In genomic region chr14:60634877-60635771, GRCm38 (mm10) we compare ENCODE assay signal across 8 mouse cellular contexts. TPM values are rescaled to one million over a fixed set of nuclear protein-coding genes. Genes with fewer than 3 reads are reported as not detected.
A peak's percentile ranks its signal among the peaks of the same experiment; 100 is the strongest.
DNase-seq lines count a peak whose midpoint lies in the region; ATAC-seq and TF ChIP-seq lines count a peak whose summit lies in the region.

No protein-coding gene starts in this region.

- TF ChIP-seq CTCF in thymus, adult 2 months (IDR thresholded peaks at IDR 0.05; ENCODE audit: borderline replicate concordance, control insufficient read depth, extremely low read depth, insufficient read depth, low read length, poor library complexity) = 0 out of 2 replicates have a peak, but pooled peaks have one; percentile 20

- peaks cover 14% of the 10 kb centered on the region for H3K4me1 ChIP-seq in thymus, adult 2 months (replicated peaks; ENCODE audit: control insufficient read depth, insufficient read depth, low read length)
- H3K4me1 ChIP-seq in embryonic facial prominence, embryonic 13.5 days = peaks cover 26% of the 10 kb centered on the region
- H3K4me1 ChIP-seq in heart, embryonic 14.5 days (ENCODE audit: control insufficient read depth in 2 of 2, insufficient read depth in 2 of 2, low read length in 2 of 2) = peaks cover 4 to 9% of the 10 kb centered on the region in 2 experiments; a peak in 2 of 4 replicates
- H3K4me1 ChIP-seq in megakaryocyte, embryonic 14.5 days = peaks cover 29% of the 10 kb centered on the region
- peaks cover 3% of the 10 kb centered on the region; the same call in 1 of the 2 replicates for H3K4me1 ChIP-seq in stomach, embryonic 14.5 days (ENCODE audit: control insufficient read depth, insufficient read depth, low read length)

- H3K9ac ChIP-seq in embryonic facial prominence, embryonic 13.5 days = peak overlapping the region; percentile 77
- H3K9ac ChIP-seq in heart, embryonic 14.5 days (ENCODE audit: low read length) = peak overlapping the region; percentile 61
- H3K9ac ChIP-seq in stomach, embryonic 14.5 days (replicated peaks; ENCODE audit: low read depth, low read length) = peak overlapping the region; percentile 38

- no peaks in the 10 kb centered on the region for H3K9me3 ChIP-seq in embryonic facial prominence, embryonic 13.5 days
- H3K9me3 ChIP-seq in heart, embryonic 14.5 days (ENCODE audit: control insufficient read depth, low read length) = no peaks in the 10 kb centered on the region
- no peaks in the 10 kb centered on the region for H3K9me3 ChIP-seq in megakaryocyte, embryonic 14.5 days
- no peaks in the 10 kb centered on the region for H3K9me3 ChIP-seq in stomach, embryonic 14.5 days (ENCODE audit: control insufficient read depth, low read depth, low read length)

- no peak for TF ChIP-seq POLR2A in thymus, adult 2 months (IDR thresholded peaks at IDR 0.05; ENCODE audit: control insufficient read depth, extremely low read depth, insufficient read depth, low read length, poor library complexity)

- 1% methylated on average over 45 of the region's 45 CpGs for WGBS in thymus, adult 2 months
- under 1% methylated on average over 45 of the region's 45 CpGs for WGBS in embryonic facial prominence, embryonic 13.5 days
- under 1% methylated on average over 44 of the region's 45 CpGs for WGBS in heart, embryonic 14.5 days
- under 1% methylated on average over 43 of the region's 45 CpGs for WGBS in stomach, embryonic 14.5 days

- H3K4me3 ChIP-seq in thymus, adult 2 months (ENCODE audit: control insufficient read depth, insufficient read depth, low read length) = peak overlapping the region; percentile 49
- H3K4me3 ChIP-seq in embryonic facial prominence, embryonic 13.5 days = peak overlapping the region; percentile 68
- H3K4me3 ChIP-seq in heart, embryonic 14.5 days (ENCODE audit: control insufficient read depth in 1 of 2, insufficient read depth in 1 of 2, low read depth in 1 of 2, low read length in 2 of 2) = peak overlapping the region; percentile 59 to 62
- H3K4me3 ChIP-seq in megakaryocyte, embryonic 14.5 days (replicated peaks) = peak overlapping the region; percentile 91
- H3K4me3 ChIP-seq in stomach, embryonic 14.5 days (ENCODE audit: low read depth, low read length) = peak overlapping the region; percentile 61

- intact Hi-C loops in left cerebral cortex, postnatal 36 days (cut with DNase I) = loop anchor here (10.0 kb wide), 1 partner anchor 50 kb away; no protein-coding TSS in a partner anchor

- DNase-seq in thymus, adult 2 months = no peak
- DNase-seq in thymus, adult 18-20 months = no peak
- DNase-seq in kidney, postnatal 14 days = peak; percentile 76
- no peak for DNase-seq in left cerebral cortex, postnatal 36 days (ENCODE audit: low spot score in 2 of 2)

- H3K27ac ChIP-seq in thymus, adult 2 months (ENCODE audit: control insufficient read depth, insufficient read depth, low read length) = no peak overlapping the region
- H3K27ac ChIP-seq in embryonic facial prominence, embryonic 13.5 days = peak overlapping the region; percentile 76
- no peak overlapping the region for H3K27ac ChIP-seq in heart, embryonic 14.5 days (replicated peaks in 1 of 2; ENCODE audit: control insufficient read depth in 1 of 2, insufficient read depth in 1 of 2, low read depth in 2 of 2, low read length in 2 of 2)
- peak overlapping the region; percentile 63; the same call in 1 of the 2 replicates for H3K27ac ChIP-seq in stomach, embryonic 14.5 days (ENCODE audit: low read length)

- H3K27me3 ChIP-seq in thymus, adult 2 months (ENCODE audit: control insufficient read depth, insufficient read depth, low read length) = peaks cover 6% of the 10 kb centered on the region
- H3K27me3 ChIP-seq in embryonic facial prominence, embryonic 13.5 days = peaks cover 32% of the 10 kb centered on the region
- peaks cover 22% of the 10 kb centered on the region for H3K27me3 ChIP-seq in heart, embryonic 14.5 days (ENCODE audit: control insufficient read depth, insufficient read depth, low read length)
- H3K27me3 ChIP-seq in megakaryocyte, embryonic 14.5 days (replicated peaks) = peaks cover 82% of the 10 kb centered on the region
- no peaks in the 10 kb centered on the region for H3K27me3 ChIP-seq in stomach, embryonic 14.5 days (ENCODE audit: control insufficient read depth, insufficient read depth, low read length)

- peak overlapping the region; percentile 97 for H3K4me2 ChIP-seq in embryonic facial prominence, embryonic 13.5 days
- H3K4me2 ChIP-seq in heart, embryonic 14.5 days (ENCODE audit: low read length) = peak overlapping the region; percentile 98
- H3K4me2 ChIP-seq in stomach, embryonic 14.5 days (replicated peaks; ENCODE audit: low read depth, low read length) = peak overlapping the region; percentile 99

- ATAC-seq in embryonic facial prominence, embryonic 13.5 days (ENCODE audit: insufficient number of reproducible peaks, insufficient read depth, low FRiP score, low TSS enrichment, low read depth) = peak; percentile 79
- peak; percentile 63 for ATAC-seq in heart, embryonic 14.5 days (ENCODE audit: insufficient number of reproducible peaks, insufficient read depth, low FRiP score, low read depth)
- ATAC-seq in stomach, embryonic 14.5 days (ENCODE audit: insufficient number of reproducible peaks, insufficient read depth, low FRiP score, low read depth) = peak; percentile 72

- H3K36me3 ChIP-seq in thymus, adult 2 months (ENCODE audit: control insufficient read depth, insufficient read depth, low read length) = no peaks in the 10 kb centered on the region
- H3K36me3 ChIP-seq in embryonic facial prominence, embryonic 13.5 days = no peaks in the 10 kb centered on the region
- H3K36me3 ChIP-seq in heart, embryonic 14.5 days (ENCODE audit: control insufficient read depth, insufficient read depth, low read length) = no peaks in the 10 kb centered on the region
- no peaks in the 10 kb centered on the region for H3K36me3 ChIP-seq in megakaryocyte, embryonic 14.5 days (replicated peaks; ENCODE audit: low read length)
- no peaks in the 10 kb centered on the region for H3K36me3 ChIP-seq in stomach, embryonic 14.5 days (ENCODE audit: control insufficient read depth, insufficient read depth, low read length)

RNA-seq across cellular contexts. Expression of gene Spata13, which starts 1.3 kb away (rescaled TPM):
- polyA plus RNA-seq in thymus, adult 2 months (2012; rRNA removed) = 80.6 and 99.6 TPM in 2 replicates
- polyA plus RNA-seq in embryonic facial prominence, embryonic 13.5 days (2015; fragmentation: Nextera tagmentation; extraction: Ambion mirVana) = 15.8 and 17.8 TPM in 2 replicates
- 11.6 and 14.9 TPM in 2 replicates for polyA plus RNA-seq in heart, embryonic 14.5 days (2014; fragmentation: Nextera tagmentation; extraction: Ambion mirVana)
- polyA plus RNA-seq in megakaryocyte, embryonic 14.5 days (2012; ENCODE audit: insufficient read depth, low replicate concordance) = 1.1 and 1.3 TPM in 2 replicates
- 16.8 and 17.9 TPM in 2 replicates for polyA plus RNA-seq in stomach, embryonic 14.5 days (2014; fragmentation: Nextera tagmentation; extraction: Ambion mirVana)
- total RNA-seq in left cerebral cortex, postnatal 36 days (2021) = 10 to 100 TPM; 10.4 to 20.6 TPM

Comparison
In these comparisons a context has a peak if more than half of its experiments do, and no peak if none do; other contexts are left out.
1. H3K27ac ChIP-seq: peak in embryonic facial prominence, embryonic 13.5 days (single experiment) and stomach, embryonic 14.5 days (single experiment); none in thymus, adult 2 months (single experiment) and heart, embryonic 14.5 days (0 of 2).
2. Peak in every context shown above with its lines, with median percentiles within 50 percentile points of each other: H3K4me3 ChIP-seq, ATAC-seq, H3K4me2 ChIP-seq and H3K9ac ChIP-seq.